In genomic region chr7:80655350-80656013, GRCm38 (mm10) we compare ENCODE assay signal across 7 mouse cellular contexts. TPM values are rescaled to one million over a fixed set of nuclear protein-coding genes. Genes with fewer than 3 reads are reported as not detected.
DNase-seq lines count a peak whose midpoint lies in the region; ATAC-seq and TF ChIP-seq lines count a peak whose summit lies in the region.

No protein-coding gene starts in this region.

- TF ChIP-seq CTCF in left cerebral cortex, adult 2 months (IDR thresholded peaks at IDR 0.05) = no peak
- no peak for TF ChIP-seq CTCF in forebrain, postnatal 0 days (IDR thresholded peaks at IDR 0.05; ENCODE audit: low read depth)

- no peak for DNase-seq in left cerebral cortex, adult 2 months (ENCODE audit: extremely low spot score in 1 of 2, low spot score in 2 of 2)
- DNase-seq in left cerebral cortex, adult 11 months (ENCODE audit: low spot score) = no peak
- peak; percentile 86 for DNase-seq in forebrain, postnatal 0 days
- peak; percentile 35 for DNase-seq in heart, postnatal 4 days
- DNase-seq in right cerebral cortex, postnatal 36 days (ENCODE audit: low spot score in 2 of 2) = no peak

- peak overlapping the region; percentile 0; the same call in 1 of the 2 replicates for H3K4me2 ChIP-seq in forebrain, postnatal 0 days (ENCODE audit: low read depth)
- H3K4me2 ChIP-seq in neural tube, embryonic 14.5 days (ENCODE audit: low read depth, low read length) = no peak overlapping the region
- no peak overlapping the region for H3K4me2 ChIP-seq in intestine, embryonic 15.5 days (replicated peaks)

- peak overlapping the region; percentile 45 for H3K27ac ChIP-seq in left cerebral cortex, adult 2 months
- peak overlapping the region; percentile 85 for H3K27ac ChIP-seq in forebrain, postnatal 0 days (ENCODE audit: low read depth, low read length)
- H3K27ac ChIP-seq in neural tube, embryonic 14.5 days (ENCODE audit: low read depth, low read length) = peak overlapping the region; percentile 41; the same call in 1 of the 2 replicates
- H3K27ac ChIP-seq in intestine, embryonic 15.5 days = no peak overlapping the region

- intact Hi-C loops in left cerebral cortex, adult 2 months (cut with DNase I) = no loop called here

- H3K36me3 ChIP-seq in forebrain, postnatal 0 days (ENCODE audit: insufficient read depth) = no peaks in the 10 kb centered on the region
- H3K36me3 ChIP-seq in neural tube, embryonic 14.5 days (ENCODE audit: control insufficient read depth, insufficient read depth, low read length) = no peaks in the 10 kb centered on the region
- no peaks in the 10 kb centered on the region for H3K36me3 ChIP-seq in intestine, embryonic 15.5 days

- ATAC-seq in forebrain, postnatal 0 days = peak; percentile 84
- ATAC-seq in neural tube, embryonic 14.5 days (ENCODE audit: low read depth) = no peak
- no peak for ATAC-seq in intestine, embryonic 15.5 days

- no peaks in the 10 kb centered on the region for H3K27me3 ChIP-seq in forebrain, postnatal 0 days (ENCODE audit: insufficient read depth, low read length)
- no peaks in the 10 kb centered on the region for H3K27me3 ChIP-seq in neural tube, embryonic 14.5 days (ENCODE audit: control insufficient read depth, insufficient read depth, low read length)
- H3K27me3 ChIP-seq in intestine, embryonic 15.5 days (replicated peaks) = no peaks in the 10 kb centered on the region

- no peak overlapping the region for H3K4me3 ChIP-seq in left cerebral cortex, adult 2 months
- no peak overlapping the region for H3K4me3 ChIP-seq in forebrain, postnatal 0 days (ENCODE audit: low read depth, low read length)
- no peak overlapping the region for H3K4me3 ChIP-seq in neural tube, embryonic 14.5 days (ENCODE audit: low read depth, low read length)
- H3K4me3 ChIP-seq in intestine, embryonic 15.5 days (replicated peaks) = no peak overlapping the region

- no peak overlapping the region for H3K9ac ChIP-seq in forebrain, postnatal 0 days
- no peak overlapping the region for H3K9ac ChIP-seq in neural tube, embryonic 14.5 days (replicated peaks; ENCODE audit: low read depth, low read length)
- H3K9ac ChIP-seq in intestine, embryonic 15.5 days = no peak overlapping the region

- H3K9me3 ChIP-seq in forebrain, postnatal 0 days (ENCODE audit: low read length) = no peaks in the 10 kb centered on the region
- no peaks in the 10 kb centered on the region for H3K9me3 ChIP-seq in neural tube, embryonic 14.5 days (ENCODE audit: control insufficient read depth, low read length)
- H3K9me3 ChIP-seq in intestine, embryonic 15.5 days = no peaks in the 10 kb centered on the region

- WGBS in forebrain, postnatal 0 days = 27% methylated on average over 6 of the region's 6 CpGs
- WGBS in neural tube, embryonic 14.5 days = 68% methylated on average over 6 of the region's 6 CpGs
- 62% methylated on average over 6 of the region's 6 CpGs for WGBS in intestine, embryonic 15.5 days

- peaks cover 21% of the 10 kb centered on the region for H3K4me1 ChIP-seq in forebrain, postnatal 0 days (ENCODE audit: insufficient read depth)
- peaks cover 20% of the 10 kb centered on the region for H3K4me1 ChIP-seq in neural tube, embryonic 14.5 days (ENCODE audit: control insufficient read depth, insufficient read depth, low read length)
- H3K4me1 ChIP-seq in intestine, embryonic 15.5 days (replicated peaks) = peaks cover 19% of the 10 kb centered on the region

RNA-seq across cellular contexts. Expression of gene Crtc3, which starts 33.2 kb away (rescaled TPM):
- total RNA-seq in left cerebral cortex, adult 2 months (2021) = 10 to 100 TPM; 14.9 to 16.5 TPM
- 14.8 and 17.8 TPM in 2 replicates for total RNA-seq in forebrain, postnatal 0 days (2014; rRNA removed)
- 10.6 and 14.2 TPM in 2 replicates for polyA plus RNA-seq in forebrain, postnatal 0 days (2015; fragmentation: Nextera tagmentation; extraction: Ambion mirVana)
- total RNA-seq in heart, postnatal 4 days (2021) = 10 to 100 TPM; 19.5 to 20.3 TPM
- polyA plus RNA-seq in neural tube, embryonic 14.5 days (2014; fragmentation: Nextera tagmentation; extraction: Ambion mirVana) = 17.2 and 23.2 TPM in 2 replicates
- polyA plus RNA-seq in intestine, embryonic 15.5 days (2015; fragmentation: Nextera tagmentation; extraction: Ambion mirVana) = 15.5 and 15.8 TPM in 2 replicates

Comparison
In these comparisons a context has a peak if more than half of its experiments do, and no peak if none do; other contexts are left out.
1. DNase-seq: peak in forebrain, postnatal 0 days (single experiment) and heart, postnatal 4 days (single experiment); none in left cerebral cortex, adult 2 months (0 of 2), left cerebral cortex, adult 11 months (single experiment) and right cerebral cortex, postnatal 36 days (0 of 2).